Mouse (Mus musculus): ENCODE measurements around the gene Ppfia4. TPM values are rescaled to one million over a fixed set of nuclear protein-coding genes. Genes with fewer than 3 reads are reported as not detected.

Gene Ppfia4
- polyA plus RNA-seq, 1 experiment from 2014 or later: 2.4 TPM

GRCm38 (mm10) chr1:134297265-134297664 is 35.5 kb downstream of the Ppfia4 start:
- DNase-seq (no peak), ATAC-seq (ENCODE audit: insufficient read depth) (no peak)
- Histone ChIP-seq H3K36me3 (ENCODE audit: insufficient read depth) (no peaks in the 10 kb centered on the region), H3K4me2 (no peak overlapping the region), H3K9ac (no peak overlapping the region), H3K9me3 (ENCODE audit: low read depth, low read length) (no peaks in the 10 kb centered on the region), H3K4me3 (ENCODE audit: low read depth, low read length) (no peak overlapping the region), H3K4me1 (ENCODE audit: insufficient read depth) (no peaks in the 10 kb centered on the region), H3K27me3 (ENCODE audit: insufficient read depth, low read length) (peaks cover 24% of the 10 kb centered on the region), H3K27ac (ENCODE audit: low read depth) (no peak overlapping the region)
- 84% methylated on average over 8 of the region's 8 CpGs for WGBS
- no peak for TF ChIP-seq CTCF (IDR thresholded peaks at IDR 0.05; ENCODE audit: low read depth)

- H3K4me3 ChIP-seq (ENCODE audit: low read depth, low read length): no peak overlapping the region
- no peak overlapping the region for H3K9ac ChIP-seq
- TF ChIP-seq CTCF (IDR thresholded peaks at IDR 0.05; ENCODE audit: low read depth): no peak
- H3K9me3 ChIP-seq (ENCODE audit: low read depth, low read length): no peaks in the 10 kb centered on the region
- H3K27ac ChIP-seq (ENCODE audit: low read depth): no peak overlapping the region
- H3K27me3 ChIP-seq (ENCODE audit: insufficient read depth, low read length): peaks cover 9% of the 10 kb centered on the region; the same call in 1 of the 2 replicates
- H3K36me3 ChIP-seq (ENCODE audit: insufficient read depth): no peaks in the 10 kb centered on the region
- H3K4me2 ChIP-seq: no peak overlapping the region
- 64% methylated on average over 3 of the region's 3 CpGs for WGBS
- no peak for ATAC-seq (ENCODE audit: insufficient read depth)
- no peaks in the 10 kb centered on the region; the same call in 1 of the 2 replicates for H3K4me1 ChIP-seq (ENCODE audit: insufficient read depth)
- no peak for DNase-seq
Measured at GRCm38 (mm10) chr1:134293738-134294604, 38.8 kb downstream of the Ppfia4 start.

GRCm38 (mm10) chr1:134293276-134293675 is 39.5 kb downstream of the Ppfia4 start:
- Histone ChIP-seq H3K27ac (ENCODE audit: low read depth) (no peak overlapping the region), H3K9ac (no peak overlapping the region), H3K36me3 (ENCODE audit: insufficient read depth) (no peaks in the 10 kb centered on the region)

GRCm38 (mm10) chr1:134292601-134293000 is 40.1 kb downstream of the Ppfia4 start:
- H3K4me3 ChIP-seq (ENCODE audit: low read depth, low read length): no peak overlapping the region
- no peak overlapping the region for H3K27ac ChIP-seq (ENCODE audit: low read depth)
- DNase-seq: no peak
- no peak for ATAC-seq (ENCODE audit: insufficient read depth)
- WGBS: 44% methylated on average over 9 of the region's 9 CpGs
- H3K4me1 ChIP-seq (ENCODE audit: insufficient read depth): no peaks in the 10 kb centered on the region; the same call in 1 of the 2 replicates
- no peaks in the 10 kb centered on the region for H3K27me3 ChIP-seq (ENCODE audit: insufficient read depth, low read length)
- H3K9ac ChIP-seq: no peak overlapping the region
- H3K9me3 ChIP-seq (ENCODE audit: low read depth, low read length): no peaks in the 10 kb centered on the region
- H3K4me2 ChIP-seq: no peak overlapping the region
- TF ChIP-seq CTCF (IDR thresholded peaks at IDR 0.05; ENCODE audit: low read depth): no peak
- no peaks in the 10 kb centered on the region for H3K36me3 ChIP-seq (ENCODE audit: insufficient read depth)

More at GRCm38 (mm10) chr1:134293276-134293675, 39.5 kb downstream of the Ppfia4 start:
- H3K27me3 ChIP-seq (ENCODE audit: insufficient read depth, low read length): 0 out of 2 replicates have a peak, but pooled peaks cover 5% of the 10 kb centered on the region
- H3K4me1 ChIP-seq (ENCODE audit: insufficient read depth): no peaks in the 10 kb centered on the region; the same call in 1 of the 2 replicates
- WGBS: 82% methylated on average over 7 of the region's 7 CpGs
- TF ChIP-seq CTCF (IDR thresholded peaks at IDR 0.05; ENCODE audit: low read depth): no peak
- DNase-seq (no peak), ATAC-seq (ENCODE audit: insufficient read depth) (no peak)
- H3K4me3 ChIP-seq (ENCODE audit: low read depth, low read length): no peak overlapping the region
- H3K4me2 ChIP-seq: no peak overlapping the region
- no peaks in the 10 kb centered on the region for H3K9me3 ChIP-seq (ENCODE audit: low read depth, low read length)

- Histone ChIP-seq H3K27me3 (ENCODE audit: insufficient read depth, low read length) (no peaks in the 10 kb centered on the region), H3K9ac (no peak overlapping the region), H3K4me1 (ENCODE audit: insufficient read depth) (no peaks in the 10 kb centered on the region; the same call in 1 of the 2 replicates), H3K4me3 (ENCODE audit: low read depth, low read length) (no peak overlapping the region), H3K9me3 (ENCODE audit: low read depth, low read length) (no peaks in the 10 kb centered on the region), H3K4me2 (no peak overlapping the region), H3K27ac (ENCODE audit: low read depth) (no peak overlapping the region), H3K36me3 (ENCODE audit: insufficient read depth) (no peaks in the 10 kb centered on the region)
- no peak; the same call in 1 of the 2 replicates for ATAC-seq (ENCODE audit: insufficient read depth)
- no peak for TF ChIP-seq CTCF (IDR thresholded peaks at IDR 0.05; ENCODE audit: low read depth)
- 14% methylated on average over 5 of the region's 5 CpGs for WGBS
- DNase-seq: peak; percentile 64
Measured at GRCm38 (mm10) chr1:134292073-134292472, 40.7 kb downstream of the Ppfia4 start.

- DNase-seq (no peak), ATAC-seq (ENCODE audit: insufficient read depth) (no peak)
- 65% methylated on average over 8 of the region's 8 CpGs for WGBS
- Histone ChIP-seq H3K4me3 (ENCODE audit: low read depth, low read length) (no peak overlapping the region), H3K4me2 (no peak overlapping the region), H3K27ac (ENCODE audit: low read depth) (no peak overlapping the region), H3K9me3 (ENCODE audit: low read depth, low read length) (no peaks in the 10 kb centered on the region), H3K36me3 (ENCODE audit: insufficient read depth) (no peaks in the 10 kb centered on the region), H3K27me3 (ENCODE audit: insufficient read depth, low read length) (no peaks in the 10 kb centered on the region), H3K9ac (no peak overlapping the region), H3K4me1 (ENCODE audit: insufficient read depth) (no peaks in the 10 kb centered on the region; the same call in 1 of the 2 replicates)
- TF ChIP-seq CTCF (IDR thresholded peaks at IDR 0.05; ENCODE audit: low read depth): no peak
Measured at GRCm38 (mm10) chr1:134291555-134291954, 41.2 kb downstream of the Ppfia4 start.

GRCm38 (mm10) chr1:134290909-134291308 is 41.8 kb downstream of the Ppfia4 start:
- Histone ChIP-seq H3K4me3 (ENCODE audit: low read depth, low read length) (no peak overlapping the region), H3K9ac (no peak overlapping the region), H3K27me3 (ENCODE audit: insufficient read depth, low read length) (no peaks in the 10 kb centered on the region), H3K4me1 (ENCODE audit: insufficient read depth) (no peaks in the 10 kb centered on the region; the same call in 1 of the 2 replicates), H3K36me3 (ENCODE audit: insufficient read depth) (no peaks in the 10 kb centered on the region), H3K27ac (ENCODE audit: low read depth) (no peak overlapping the region), H3K9me3 (ENCODE audit: low read depth, low read length) (no peaks in the 10 kb centered on the region), H3K4me2 (no peak overlapping the region)
- ATAC-seq (ENCODE audit: insufficient read depth) (no peak), DNase-seq (no peak)
- 59% methylated on average over 5 of the region's 5 CpGs for WGBS
- TF ChIP-seq CTCF (IDR thresholded peaks at IDR 0.05; ENCODE audit: low read depth): peak; percentile 37

Data from lung, embryonic 14.5 days (tissue).